Mouse (Mus musculus) forebrain, embryonic 13.5 days (tissue): ENCODE measurements around the gene Elavl1. TPM values are rescaled to one million over a fixed set of nuclear protein-coding genes. Genes with fewer than 3 reads are reported as not detected.

ENCODE experiments used
- ATAC-seq: fragments of 200-750 bp; cut with Nextera tagmentation; 2 replicates; pipeline ENCODE4 v1.8.0; 2017
- H3K27ac ChIP-seq: fragments of 300-500 bp; sonication (generic); 2 replicates; pipeline ENCODE4 v1.5.1; 2015; ENCODE audit warnings: inconsistent platforms, mild to moderate bottlenecking, moderate library complexity
- H3K27me3 ChIP-seq: fragments of 300-500 bp; sonication (generic); 2 replicates; pipeline ENCODE4 v1.6.1; 2015; ENCODE audit warnings: mild to moderate bottlenecking, inconsistent platforms
- H3K36me3 ChIP-seq: fragments of 300-500 bp; sonication (generic); 2 replicates; pipeline ENCODE4 v1.6.1; 2015; ENCODE audit warnings: mild to moderate bottlenecking, inconsistent platforms; ENCODE audit not compliant: poor library complexity, severe bottlenecking
- H3K4me1 ChIP-seq: fragments of 300-500 bp; sonication (generic); 2 replicates; pipeline ENCODE4 v1.6.1; 2015; ENCODE audit warnings: inconsistent platforms
- H3K4me2 ChIP-seq: fragments of 300-500 bp; sonication (generic); 2 replicates; pipeline ENCODE4 v1.6.1; 2015; ENCODE audit warnings: inconsistent platforms, mild to moderate bottlenecking, moderate library complexity
- H3K4me3 ChIP-seq: fragments of 300-500 bp; sonication (generic); 2 replicates; pipeline ENCODE4 v1.5.1; 2015; ENCODE audit warnings: mild to moderate bottlenecking, inconsistent platforms
- H3K9ac ChIP-seq: fragments of 300-500 bp; sonication (generic); 2 replicates; pipeline ENCODE4 v1.6.1; 2015; ENCODE audit warnings: mild to moderate bottlenecking, inconsistent platforms
- H3K9me3 ChIP-seq: fragments of 300-500 bp; sonication (generic); replicated peaks from 2 replicates; pipeline ENCODE4 v1.6.1; 2016; ENCODE audit warnings: inconsistent platforms
- WGBS: fragments of 180-500 bp; shearing (Covaris S2); methylation state at CpG from one replicate; pipeline ENCODE4 v1.1.7; 2015; 5-methylcytosine and 5-hydroxymethylcytosine counted together
- polyA plus RNA-seq: library from polyadenylated mRNA; unstranded; fragments of >200 nt; fragmentation: Nextera tagmentation; extraction: Ambion mirVana; gene quantifications from 2 replicates; pipeline ENCODE4 v1.2.1, GENCODE M21; 2015

The Elavl1 gene
- polyA plus RNA-seq, 1 experiment from 2014 or later: 199 TPM

DNA sequence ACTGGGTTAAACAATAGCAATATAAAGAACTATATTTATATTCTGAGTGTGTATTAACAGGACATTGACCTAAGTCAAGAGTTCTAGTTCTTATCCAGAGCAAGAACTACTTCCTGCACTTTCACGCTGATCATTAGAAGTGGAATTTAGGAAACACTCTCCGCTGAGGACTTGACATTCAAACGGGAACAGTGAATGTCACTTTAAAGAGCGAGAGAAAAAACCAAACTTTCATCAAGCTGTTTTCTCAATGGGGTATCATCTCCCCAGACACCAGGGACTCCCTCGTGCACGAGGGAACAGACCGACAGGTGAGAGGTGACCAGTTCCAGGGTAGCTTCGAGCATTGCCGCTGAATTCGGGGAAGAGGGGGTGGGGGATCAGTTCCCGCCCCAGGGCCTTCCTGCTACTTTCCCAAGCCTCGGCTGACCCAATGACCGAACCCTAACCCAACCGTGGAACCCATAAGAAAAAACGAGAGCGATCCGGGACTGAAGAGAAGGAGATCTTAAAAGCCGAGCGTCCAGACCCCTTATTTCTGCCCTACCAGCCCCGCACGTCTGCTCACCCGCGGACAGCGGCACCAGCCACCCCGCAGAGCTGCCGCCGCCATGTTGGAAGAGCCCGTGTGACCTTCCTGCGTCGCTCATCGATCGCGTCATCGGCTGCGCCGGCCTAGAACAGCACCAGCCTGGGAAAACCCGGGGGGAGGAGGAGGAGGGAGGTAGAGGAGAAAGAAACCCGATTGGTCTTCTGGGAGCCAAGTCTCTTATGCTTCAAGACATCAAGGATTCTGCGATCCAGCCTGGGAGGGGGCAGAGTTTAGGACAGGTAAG lies 49.7 kb downstream of the Elavl1 start, which contains the start of gene Timm44:
Gene Timm44 (minus strand): TSS at position 639 of the 836 bp plus-strand sequence.
- peak within 1 kb of the TSS; percentile 86 for H3K9ac ChIP-seq
- H3K9me3 ChIP-seq: no peaks in the 10 kb centered on the region
- H3K4me3 ChIP-seq: peak within 1 kb of the TSS; percentile 81
- ATAC-seq: peak; percentile 98
- no peaks in the 10 kb centered on the region for H3K27me3 ChIP-seq
- peak within 1 kb of the TSS; percentile 73 for H3K27ac ChIP-seq
- H3K36me3 ChIP-seq: peaks cover 33% of the 10 kb centered on the region
- peak within 1 kb of the TSS; percentile 81 for H3K4me2 ChIP-seq
- peaks cover 12% of the 10 kb centered on the region for H3K4me1 ChIP-seq
- under 1% methylated on average over 39 of the region's 39 CpGs for WGBS

DNA sequence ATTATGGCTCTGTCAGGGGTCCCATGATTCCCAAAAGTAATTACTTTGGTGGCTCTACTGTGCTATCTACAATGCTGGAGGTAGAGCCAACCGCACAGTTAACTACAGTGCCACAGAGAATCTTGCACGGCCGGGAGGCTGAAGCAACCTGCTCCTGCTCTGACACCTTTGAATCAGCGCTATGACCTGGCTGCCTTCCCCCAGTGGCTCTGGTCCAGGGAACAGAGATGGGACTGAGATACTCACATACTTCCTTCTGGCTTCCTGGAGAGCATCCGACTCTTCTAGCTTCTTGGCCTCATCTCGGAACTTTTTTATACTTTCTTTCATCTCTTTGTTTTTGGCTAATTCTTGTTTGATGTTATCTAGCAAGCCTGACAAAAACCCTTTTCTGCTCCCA lies 55.6 kb downstream of the Elavl1 start:
- Histone ChIP-seq H3K4me1 (peaks cover 4% of the 10 kb centered on the region), H3K4me3 (no peak overlapping the region), H3K27me3 (no peaks in the 10 kb centered on the region), H3K4me2 (no peak overlapping the region), H3K27ac (no peak overlapping the region), H3K36me3 (peaks cover 91% of the 10 kb centered on the region), H3K9ac (no peak overlapping the region), H3K9me3 (no peaks in the 10 kb centered on the region)
- no peak for ATAC-seq
- WGBS: 92% methylated on average over 6 of the region's 6 CpGs

DNA sequence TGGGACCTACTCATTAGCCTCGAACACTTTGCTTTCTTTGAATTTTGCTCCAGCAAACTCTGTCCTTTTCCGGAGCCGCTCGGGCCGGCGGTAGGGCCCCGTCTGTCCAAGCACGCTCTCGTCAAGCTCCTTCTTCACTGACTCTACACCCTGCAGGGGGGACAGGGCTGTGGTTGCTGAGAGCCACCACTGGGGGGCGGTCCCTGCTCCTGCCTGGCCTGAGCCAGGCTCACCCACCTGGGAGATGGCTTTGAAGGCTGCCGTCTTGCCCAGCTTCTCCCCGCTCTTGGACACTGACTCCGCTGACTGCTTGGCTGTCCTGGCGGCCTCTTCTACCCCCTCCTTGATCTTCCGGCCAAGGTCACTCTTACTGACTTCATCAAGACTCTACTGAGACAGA lies 57.6 kb downstream of the Elavl1 start:
- WGBS: 78% methylated on average over 15 of the region's 15 CpGs
- no peak overlapping the region for H3K4me3 ChIP-seq
- no peaks in the 10 kb centered on the region for H3K4me1 ChIP-seq
- H3K9me3 ChIP-seq: no peaks in the 10 kb centered on the region
- no peak overlapping the region for H3K4me2 ChIP-seq
- H3K27me3 ChIP-seq: no peaks in the 10 kb centered on the region
- peaks cover 96% of the 10 kb centered on the region for H3K36me3 ChIP-seq
- H3K9ac ChIP-seq: no peak overlapping the region
- H3K27ac ChIP-seq: no peak overlapping the region
- ATAC-seq: peak; percentile 70; the same call in 1 of the 2 replicates

DNA sequence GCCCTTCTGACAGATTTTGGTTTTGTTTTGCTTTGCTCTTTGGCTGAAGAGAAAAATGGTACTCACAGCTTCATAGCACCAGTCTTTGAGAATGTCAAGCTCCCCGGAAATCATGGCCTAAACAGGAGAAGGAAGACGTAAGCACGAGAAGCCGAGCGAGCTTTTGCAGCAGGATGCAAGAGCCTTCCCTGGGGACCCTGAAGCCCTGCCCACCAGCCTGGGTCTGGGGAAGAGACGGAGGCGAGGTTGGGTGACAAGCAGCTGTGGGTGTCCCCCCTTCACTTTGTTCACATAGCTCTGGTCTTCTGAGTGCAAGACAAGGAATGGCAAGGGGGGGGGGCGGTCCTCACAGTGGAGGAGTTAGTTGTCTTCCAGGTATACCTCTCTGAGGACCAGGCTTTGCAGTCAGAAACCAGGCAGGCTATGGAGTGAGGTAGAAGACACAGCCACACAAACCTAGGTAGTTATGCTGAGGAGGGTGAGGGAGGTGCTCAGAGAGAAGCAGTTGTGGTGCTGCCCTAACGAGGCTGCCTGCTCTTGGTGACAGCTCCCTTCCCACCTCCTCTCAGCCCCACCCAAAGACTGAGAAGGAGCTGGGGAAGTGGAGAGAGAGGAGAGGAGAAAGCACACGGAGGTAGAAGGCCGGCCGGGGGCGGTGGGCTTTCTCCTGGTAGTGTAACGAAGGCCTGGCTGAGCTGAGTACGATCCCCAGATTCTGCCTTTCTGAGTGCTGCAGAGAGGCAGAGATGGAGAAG lies 59.9 kb downstream of the Elavl1 start:
- Histone ChIP-seq H3K4me3 (no peak overlapping the region), H3K27ac (no peak overlapping the region), H3K27me3 (no peaks in the 10 kb centered on the region), H3K4me1 (no peaks in the 10 kb centered on the region), H3K4me2 (no peak overlapping the region), H3K9me3 (no peaks in the 10 kb centered on the region), H3K36me3 (peaks cover 98% of the 10 kb centered on the region), H3K9ac (no peak overlapping the region)
- no peak for ATAC-seq
- 96% methylated on average over 15 of the region's 15 CpGs for WGBS

DNA sequence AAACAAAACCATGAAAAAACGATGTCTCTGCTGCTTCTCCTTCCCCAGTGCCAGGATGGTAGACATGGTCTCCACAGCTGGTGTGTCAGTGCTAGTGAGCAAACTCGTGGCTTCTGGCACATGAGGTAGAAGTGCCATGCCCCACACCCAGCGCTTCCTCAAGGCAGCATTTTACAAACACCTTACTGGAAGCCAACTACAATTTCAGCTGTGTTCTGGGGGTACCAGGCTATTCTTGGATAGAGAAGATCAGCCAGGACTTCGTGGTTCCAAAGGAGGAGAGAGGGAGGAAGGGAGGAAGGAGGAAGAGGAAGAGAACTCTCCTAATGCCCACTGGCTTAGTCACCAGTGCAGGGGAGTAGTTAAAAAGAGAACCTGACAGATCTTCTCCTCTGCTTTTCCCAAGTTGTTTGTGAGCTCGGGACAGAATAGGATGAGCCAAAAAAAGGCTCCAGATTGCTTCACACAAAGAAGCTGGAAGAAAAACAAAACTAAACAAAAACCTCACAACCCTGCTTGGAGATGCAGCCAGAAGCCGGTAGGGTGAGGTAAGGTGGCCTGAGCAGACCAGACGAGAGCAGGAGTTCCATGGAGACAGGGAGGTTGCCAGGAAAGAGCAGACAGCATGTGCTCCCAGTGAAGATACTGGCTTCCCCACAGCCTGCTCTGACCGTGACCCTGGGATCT lies 62.0 kb downstream of the Elavl1 start:
- 90% methylated on average over 8 of the region's 8 CpGs for WGBS
- H3K27ac ChIP-seq: no peak overlapping the region
- peaks cover 4% of the 10 kb centered on the region for H3K4me1 ChIP-seq
- ATAC-seq: no peak
- no peak overlapping the region for H3K4me3 ChIP-seq
- H3K9me3 ChIP-seq: no peaks in the 10 kb centered on the region
- H3K36me3 ChIP-seq: peaks cover 85% of the 10 kb centered on the region
- H3K4me2 ChIP-seq: no peak overlapping the region
- no peaks in the 10 kb centered on the region for H3K27me3 ChIP-seq
- no peak overlapping the region for H3K9ac ChIP-seq

DNA sequence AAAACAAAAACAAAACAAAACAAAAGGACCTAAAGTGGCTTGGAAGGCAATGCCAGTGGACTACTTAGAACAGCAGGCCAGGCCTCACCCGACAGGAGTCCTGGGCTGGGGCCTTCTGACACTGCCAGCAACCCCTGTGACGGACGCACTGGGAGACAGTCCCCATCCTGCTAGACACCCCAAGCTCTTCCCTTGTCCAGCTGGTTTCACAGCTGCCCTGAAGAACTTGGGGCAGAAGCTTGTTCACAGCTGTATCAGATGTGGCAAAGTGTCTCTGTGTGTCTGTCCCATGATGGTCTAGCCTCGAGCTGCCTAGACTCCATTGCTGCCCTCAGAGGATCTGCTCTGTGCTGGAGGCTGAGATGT lies 65.4 kb downstream of the Elavl1 start:
- Histone ChIP-seq H3K9me3 (no peaks in the 10 kb centered on the region), H3K4me2 (peak overlapping the region; percentile 75; the same call in 1 of the 2 replicates), H3K27ac (peak overlapping the region; percentile 97), H3K4me3 (no peak overlapping the region), H3K36me3 (peaks cover 78% of the 10 kb centered on the region), H3K4me1 (peaks cover 26% of the 10 kb centered on the region), H3K27me3 (no peaks in the 10 kb centered on the region), H3K9ac (no peak overlapping the region; the same call in 1 of the 2 replicates)
- WGBS: 84% methylated on average over 4 of the region's 4 CpGs
- ATAC-seq: no peak

DNA sequence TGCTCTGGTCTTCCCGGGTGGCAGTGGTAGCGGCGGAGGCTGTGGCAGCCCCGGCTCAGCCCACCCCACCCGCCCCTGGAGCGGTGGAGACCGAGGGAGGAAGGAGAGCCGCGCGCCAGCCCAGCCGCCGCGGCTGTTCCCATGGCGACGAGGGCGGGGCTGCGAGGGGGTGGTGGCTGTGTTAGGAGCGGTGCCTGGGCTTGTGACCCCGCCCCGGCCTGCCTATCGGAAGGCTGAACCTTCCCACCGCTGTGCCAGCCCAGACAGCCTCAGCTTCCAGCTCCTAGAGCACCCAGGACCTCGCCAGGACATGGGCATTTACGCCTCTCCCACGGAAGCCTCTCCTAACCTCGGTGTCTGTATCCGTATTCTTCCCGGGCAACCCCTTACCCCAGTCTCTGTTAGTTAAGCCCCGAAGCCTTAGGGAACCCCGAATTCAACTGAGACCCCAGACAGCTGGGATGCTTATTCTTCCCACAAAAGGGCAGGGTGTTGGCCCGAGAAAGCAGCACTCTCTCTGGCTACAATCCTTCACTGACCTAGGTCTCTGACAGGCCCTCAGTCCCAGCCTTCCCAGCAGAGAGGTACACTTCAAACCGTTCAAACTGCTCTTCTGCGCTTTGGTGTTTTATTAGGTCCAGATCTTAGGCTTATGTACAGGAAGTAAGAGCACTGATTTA lies 65.9 kb downstream of the Elavl1 start, which contains the start of gene Ctxn1:
Gene Ctxn1 (minus strand): TSS at position 150 of the 680 bp plus-strand sequence.
- H3K9me3 ChIP-seq: no peaks in the 10 kb centered on the region
- peaks cover 77% of the 10 kb centered on the region for H3K36me3 ChIP-seq
- H3K4me3 ChIP-seq: peak within 1 kb of the TSS; percentile 90
- 6% methylated on average over 33 of the region's 33 CpGs for WGBS
- H3K27ac ChIP-seq: peak within 1 kb of the TSS; percentile 97
- ATAC-seq: peak; percentile 92
- peak within 1 kb of the TSS; percentile 96 for H3K9ac ChIP-seq
- peak within 1 kb of the TSS; percentile 75 for H3K4me2 ChIP-seq
- H3K27me3 ChIP-seq: no peaks in the 10 kb centered on the region
- H3K4me1 ChIP-seq: peaks cover 28% of the 10 kb centered on the region

DNA sequence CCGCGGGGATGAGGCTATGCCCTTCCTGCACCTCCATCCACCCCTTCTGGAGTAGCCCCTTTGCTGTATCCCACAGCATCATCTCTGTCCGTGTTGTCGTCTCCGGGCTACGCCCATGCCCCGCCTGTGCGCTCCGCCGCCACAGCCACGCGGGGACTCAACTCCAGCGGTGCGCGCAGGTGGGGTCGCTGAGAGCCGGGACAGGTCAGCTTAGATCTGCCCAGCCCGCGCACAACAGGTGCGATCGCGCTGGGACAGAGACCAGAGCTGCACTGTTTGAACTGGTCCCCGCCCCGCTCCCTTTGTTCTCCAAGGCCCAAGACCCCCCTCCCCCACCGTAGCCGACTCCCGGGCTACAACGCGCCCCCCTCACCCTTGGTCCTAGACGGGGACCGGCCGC lies 66.5 kb downstream of the Elavl1 start:
- Histone ChIP-seq H3K36me3 (peaks cover 71% of the 10 kb centered on the region), H3K4me3 (peak overlapping the region; percentile 90), H3K27ac (peak overlapping the region; percentile 97), H3K4me2 (peak overlapping the region; percentile 75), H3K27me3 (no peaks in the 10 kb centered on the region), H3K9me3 (no peaks in the 10 kb centered on the region), H3K4me1 (peaks cover 34% of the 10 kb centered on the region), H3K9ac (peak overlapping the region; percentile 96)
- ATAC-seq: peak; percentile 73
- WGBS: under 1% methylated on average over 28 of the region's 32 CpGs

DNA sequence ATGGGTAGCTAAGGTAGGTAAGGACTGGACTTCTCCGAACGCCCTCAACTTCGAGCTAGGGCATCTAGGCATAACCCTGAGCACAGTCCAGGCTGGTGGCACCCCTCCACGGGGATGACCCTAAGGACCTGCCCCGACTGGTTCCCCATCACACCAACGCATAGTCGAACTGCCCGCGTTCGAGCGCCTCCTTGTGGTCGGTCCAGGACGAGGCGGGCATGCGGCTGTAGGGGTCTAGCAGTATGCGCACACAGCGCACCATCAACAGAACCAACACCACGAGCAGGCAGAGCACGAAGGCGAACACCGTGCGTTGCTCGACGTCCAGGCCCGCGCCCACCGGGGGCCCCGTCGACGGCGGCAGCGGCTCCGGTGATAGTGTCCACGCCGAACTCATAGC lies 67.0 kb downstream of the Elavl1 start:
- Histone ChIP-seq H3K9me3 (no peaks in the 10 kb centered on the region), H3K4me2 (peak overlapping the region; percentile 75), H3K27ac (peak overlapping the region; percentile 97), H3K27me3 (no peaks in the 10 kb centered on the region), H3K4me3 (peak overlapping the region; percentile 90), H3K4me1 (peaks cover 36% of the 10 kb centered on the region), H3K9ac (peak overlapping the region; percentile 96), H3K36me3 (peaks cover 67% of the 10 kb centered on the region)
- WGBS: 2% methylated on average over 35 of the region's 35 CpGs
- peak; percentile 73 for ATAC-seq

DNA sequence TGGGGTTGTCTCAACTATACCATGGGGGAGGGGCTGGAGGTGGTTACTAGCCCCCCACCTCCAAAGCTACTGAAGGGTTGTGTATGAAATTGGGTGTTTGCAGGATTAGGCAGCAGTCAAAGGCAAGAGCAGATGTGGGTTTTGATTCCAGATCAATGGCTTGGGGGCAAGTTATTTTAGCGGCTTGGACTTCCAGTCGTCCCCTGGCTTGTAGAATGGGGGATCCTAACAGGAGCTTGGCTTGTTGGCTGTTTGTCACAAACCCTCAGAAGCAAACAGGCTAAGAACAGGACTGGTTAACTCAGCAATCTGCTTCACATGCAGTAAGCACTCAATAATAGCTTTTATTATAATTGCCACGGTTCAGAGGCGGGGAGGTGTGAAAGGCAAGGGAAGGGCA lies 67.9 kb downstream of the Elavl1 start:
- no peaks in the 10 kb centered on the region for H3K27me3 ChIP-seq
- peak overlapping the region; percentile 75 for H3K4me2 ChIP-seq
- H3K27ac ChIP-seq: peak overlapping the region; percentile 97
- peak overlapping the region; percentile 90 for H3K4me3 ChIP-seq
- H3K36me3 ChIP-seq: peaks cover 59% of the 10 kb centered on the region
- ATAC-seq: no peak
- H3K4me1 ChIP-seq: peaks cover 39% of the 10 kb centered on the region
- peak overlapping the region; percentile 96 for H3K9ac ChIP-seq
- WGBS: 52% methylated on average over 4 of the region's 4 CpGs
- H3K9me3 ChIP-seq: no peaks in the 10 kb centered on the region

DNA sequence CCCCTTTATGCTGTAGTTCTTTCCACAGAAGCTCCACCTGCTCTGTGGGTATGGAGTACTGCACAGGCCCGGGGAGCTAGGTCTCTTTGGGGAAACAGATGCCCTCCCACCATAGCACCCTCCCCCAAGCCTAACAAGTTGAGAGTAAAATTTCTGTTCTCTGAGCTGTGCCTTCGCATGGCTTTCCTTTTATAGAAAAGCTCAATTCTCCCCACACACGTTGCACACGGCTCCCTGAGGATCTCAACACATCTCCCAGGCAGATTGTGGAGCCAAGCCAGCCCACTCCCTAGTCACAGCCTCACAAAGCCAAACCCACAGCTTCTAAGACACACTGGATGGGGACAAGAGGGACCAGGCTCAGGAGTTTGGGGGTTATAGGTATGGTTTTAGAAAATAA lies 68.3 kb downstream of the Elavl1 start:
- no peak for ATAC-seq
- WGBS: 56% methylated on average over 4 of the region's 4 CpGs
- Histone ChIP-seq H3K4me3 (peak overlapping the region; percentile 90), H3K36me3 (peaks cover 54% of the 10 kb centered on the region), H3K27ac (peak overlapping the region; percentile 97), H3K9me3 (no peaks in the 10 kb centered on the region), H3K27me3 (no peaks in the 10 kb centered on the region), H3K4me2 (peak overlapping the region; percentile 75), H3K9ac (peak overlapping the region; percentile 96), H3K4me1 (peaks cover 40% of the 10 kb centered on the region)
